Mouse (Mus musculus) heart, adult 2 months (tissue): ENCODE measurements at regions not wholly inside any gene's neighbourhood (a gene's known extent, or its start where the extent isn't known, plus 50 kb on each side); places are given as distances from the start of the nearest gene placed in this dataset.

Experiments
- DNase-seq, 2 experiments: peaks; one replicate each; pipeline ENCODE4 v3.0.0; 2021
- H3K27ac ChIP-seq: fragments of 200-600 bp; 2 replicates; pipeline ENCODE4 v1.8.1; 2022
- H3K27me3 ChIP-seq: fragments of 200-500 bp; 2 replicates; pipeline ENCODE4 v1.6.1; 2012; ENCODE audit warnings: mild to moderate bottlenecking, low read length, inconsistent platforms, mixed read lengths; ENCODE audit not compliant: control insufficient read depth, insufficient read depth
- H3K36me3 ChIP-seq: fragments of 200-500 bp; 2 replicates; pipeline ENCODE4 v1.6.1; 2012; ENCODE audit warnings: low read length, inconsistent platforms; ENCODE audit not compliant: control insufficient read depth, insufficient read depth
- H3K4me1 ChIP-seq: fragments of 200-500 bp; 2 replicates; pipeline ENCODE4 v1.6.1; 2011; ENCODE audit warnings: low read length; ENCODE audit not compliant: control insufficient read depth, insufficient read depth
- H3K4me3 ChIP-seq: fragments of 200-600 bp; 2 replicates; pipeline ENCODE4 v1.8.1; 2022
- H3K79me2 ChIP-seq: fragments of 200-500 bp; replicated peaks from 2 replicates; pipeline ENCODE4 v1.6.1; 2012; ENCODE audit warnings: mild to moderate bottlenecking, inconsistent platforms, low read length, moderate library complexity, mixed read lengths; ENCODE audit not compliant: control insufficient read depth, insufficient read depth
- H3K9ac ChIP-seq: fragments of 200-500 bp; 2 replicates; pipeline ENCODE4 v1.6.1; 2012; ENCODE audit warnings: low read depth, mild to moderate bottlenecking, control low read depth, inconsistent platforms, low read length, mixed read lengths
- CTCF ChIP-seq: fragments of 200-600 bp; IDR thresholded peaks from 2 replicates; pipeline ENCODE4 v1.8.1; 2022; ENCODE audit warnings: antibody characterized with exemption, mild to moderate bottlenecking, moderate library complexity
- EP300 ChIP-seq: fragments of 200-500 bp; IDR thresholded peaks from 2 replicates; pipeline ENCODE4 v1.6.1; 2011; ENCODE audit warnings: low read depth, low read length, control low read depth; ENCODE audit not compliant: insufficient read depth
- POLR2A ChIP-seq: fragments of 200-500 bp; IDR thresholded peaks from 2 replicates; pipeline ENCODE4 v1.6.1; 2011; ENCODE audit warnings: mild to moderate bottlenecking, low read depth, low read length, control low read depth; ENCODE audit not compliant: insufficient read depth
- WGBS: fragments of 180-500 bp; shearing (Covaris S2); methylation state at CpG from one replicate; pipeline ENCODE4 v1.1.7; 2018; 5-methylcytosine and 5-hydroxymethylcytosine counted together
- intact Hi-C: fragments of 180-260 bp; cut with DNase I; formaldehyde crosslinking; loops from one replicate; pipeline ENCODE4 v1.15.1; 2025

DNA sequence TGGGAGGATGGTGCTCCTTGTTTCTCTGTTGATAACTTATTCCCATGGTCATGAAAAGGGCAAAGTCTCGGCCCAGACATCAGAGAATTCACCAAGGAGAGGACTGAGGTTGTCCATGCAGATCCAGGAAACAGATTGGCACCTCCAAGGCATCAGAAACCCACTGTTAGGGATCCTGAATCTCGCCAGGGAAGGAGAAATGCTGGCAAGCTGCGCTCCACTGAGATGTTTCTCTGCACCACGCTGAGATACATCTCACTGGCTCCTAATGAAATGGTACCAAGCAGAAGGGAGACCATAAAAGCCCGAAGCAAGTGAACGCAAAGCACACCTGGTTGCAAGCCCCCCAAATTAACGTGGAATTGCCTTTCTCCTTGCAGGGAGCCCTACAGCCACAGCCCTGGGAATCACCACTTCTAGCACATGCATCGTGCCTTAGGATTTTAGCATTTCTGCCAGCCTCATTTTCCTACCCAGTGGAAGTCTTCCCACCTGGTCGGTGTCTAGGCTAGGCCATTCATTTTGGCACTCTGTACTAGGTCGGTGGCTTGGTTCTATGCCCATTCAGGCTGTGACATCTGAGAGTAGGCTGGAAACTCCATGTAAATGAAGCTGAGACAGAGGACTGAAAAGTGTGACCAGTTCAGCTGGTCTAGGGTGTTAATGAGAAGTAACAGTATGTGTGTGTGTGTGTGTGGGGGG is 336.3 kb downstream of the Mex3b start:
- 89% methylated on average over 10 of the region's 10 CpGs for WGBS
- H3K9ac ChIP-seq: no peak overlapping the region
- peaks cover 8% of the 10 kb centered on the region; the same call in 1 of the 2 replicates for H3K4me1 ChIP-seq
- no peak overlapping the region for H3K27ac ChIP-seq
- H3K4me3 ChIP-seq: no peak overlapping the region
- H3K27me3 ChIP-seq: no peaks in the 10 kb centered on the region
- TF ChIP-seq POLR2A (no peak), EP300 (no peak), CTCF (no peak)
- no peak for DNase-seq
- no peaks in the 10 kb centered on the region for H3K36me3 ChIP-seq
- intact Hi-C loops: no loop called here
- no peaks in the 10 kb centered on the region for H3K79me2 ChIP-seq

DNA sequence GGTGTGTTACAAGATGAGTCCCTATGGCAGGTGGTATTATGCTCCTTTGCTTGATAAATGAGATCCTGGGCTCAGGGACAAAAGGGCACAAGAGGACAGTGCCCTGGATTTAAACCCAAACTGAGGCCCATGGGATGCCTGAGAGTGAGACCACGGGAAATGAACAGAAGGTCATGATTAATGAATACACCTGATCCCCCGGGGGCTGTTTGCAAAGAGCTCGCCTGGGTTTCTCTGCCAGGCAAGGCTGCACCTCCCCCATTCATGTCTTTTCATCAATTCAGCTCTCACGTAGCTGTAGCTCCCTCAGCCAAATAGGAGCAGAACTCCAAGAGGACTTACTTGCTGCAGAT is 336.9 kb downstream of the Mex3b start:
- Histone ChIP-seq H3K36me3 (no peaks in the 10 kb centered on the region), H3K27me3 (no peaks in the 10 kb centered on the region), H3K27ac (no peak overlapping the region), H3K4me1 (peaks cover 8% of the 10 kb centered on the region; the same call in 1 of the 2 replicates), H3K9ac (no peak overlapping the region), H3K4me3 (no peak overlapping the region), H3K79me2 (no peaks in the 10 kb centered on the region)
- 79% methylated on average over 4 of the region's 4 CpGs for WGBS
- no peak for DNase-seq
- intact Hi-C loops: no loop called here
- TF ChIP-seq EP300 (no peak), CTCF (no peak)

DNA sequence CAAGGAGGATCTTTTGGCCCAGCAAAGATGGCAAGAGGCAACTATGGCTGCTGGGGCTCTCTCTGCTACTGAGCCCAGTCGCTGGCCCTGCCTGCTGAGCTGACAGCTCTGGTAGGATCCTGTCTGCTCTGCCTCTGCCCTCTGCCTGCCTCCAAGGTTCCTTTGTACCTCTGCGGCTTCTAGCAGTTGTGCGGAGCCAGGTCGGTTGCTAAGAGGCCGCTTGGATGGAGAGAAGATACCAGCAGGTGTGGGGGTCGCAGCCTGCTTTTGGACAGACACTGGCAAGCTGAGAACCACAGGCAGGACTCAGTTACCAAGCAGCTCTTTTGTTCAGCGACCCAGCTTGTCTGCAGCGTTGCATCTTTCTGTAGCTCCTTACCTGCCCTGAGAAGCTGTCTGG is 337.6 kb downstream of the Mex3b start:
- TF ChIP-seq CTCF (no peak), POLR2A (no peak), EP300 (no peak)
- no peak overlapping the region for H3K9ac ChIP-seq
- DNase-seq: no peak
- H3K27me3 ChIP-seq: no peaks in the 10 kb centered on the region
- H3K4me3 ChIP-seq: no peak overlapping the region
- 82% methylated on average over 8 of the region's 8 CpGs for WGBS
- H3K27ac ChIP-seq: no peak overlapping the region
- peaks cover 8% of the 10 kb centered on the region; the same call in 1 of the 2 replicates for H3K4me1 ChIP-seq
- H3K36me3 ChIP-seq: no peaks in the 10 kb centered on the region
- H3K79me2 ChIP-seq: no peaks in the 10 kb centered on the region
- intact Hi-C loops: no loop called here

DNA sequence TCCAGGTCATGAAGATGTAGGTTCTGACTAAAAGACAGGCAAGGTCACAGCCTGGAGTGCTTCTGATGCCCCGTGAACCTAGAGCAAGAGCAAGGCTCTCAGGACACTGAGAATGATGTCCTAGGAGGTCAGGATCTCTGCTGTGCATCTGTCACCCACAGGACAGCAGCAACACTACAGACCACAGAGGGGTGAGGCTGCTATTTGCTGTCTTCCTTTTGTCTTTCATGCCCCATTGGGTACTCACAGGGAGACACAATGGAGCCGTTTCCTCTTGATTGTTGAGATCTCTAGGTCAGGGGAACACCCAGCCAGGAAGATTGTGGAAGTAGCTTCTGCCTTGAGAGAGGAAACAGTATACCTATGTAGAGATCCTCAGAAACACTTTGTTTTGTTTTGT is 339.9 kb downstream of the Mex3b start:
- Histone ChIP-seq H3K79me2 (no peaks in the 10 kb centered on the region), H3K4me3 (no peak overlapping the region), H3K27me3 (no peaks in the 10 kb centered on the region), H3K36me3 (no peaks in the 10 kb centered on the region), H3K4me1 (peaks cover 4% of the 10 kb centered on the region; the same call in 1 of the 2 replicates), H3K27ac (no peak overlapping the region), H3K9ac (no peak overlapping the region)
- no peak for DNase-seq
- intact Hi-C loops: no loop called here
- 65% methylated on average over 2 of the region's 2 CpGs for WGBS
- TF ChIP-seq POLR2A (no peak), CTCF (no peak), EP300 (no peak)

DNA sequence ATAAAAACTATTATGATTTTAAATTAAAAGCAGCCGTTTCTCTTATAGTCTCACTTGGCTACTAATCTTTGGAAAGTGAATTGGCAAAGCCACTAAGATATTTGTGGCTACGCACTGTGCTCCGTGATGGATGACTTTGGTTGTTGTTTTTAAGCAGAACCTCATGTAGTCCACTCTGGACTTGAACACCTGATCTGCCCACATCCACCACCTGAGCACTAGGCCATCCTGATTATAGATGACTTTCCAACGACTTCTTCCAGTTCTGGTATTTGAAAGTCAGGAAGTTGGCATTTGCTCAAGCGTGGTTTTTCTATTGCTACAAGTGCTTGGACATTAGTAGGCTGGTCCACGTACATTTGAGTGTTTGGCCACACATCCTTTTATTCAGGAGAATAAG is 344.5 kb downstream of the Mex3b start:
- Histone ChIP-seq H3K4me3 (no peak overlapping the region), H3K36me3 (no peaks in the 10 kb centered on the region), H3K27me3 (no peaks in the 10 kb centered on the region), H3K9ac (no peak overlapping the region), H3K27ac (no peak overlapping the region), H3K4me1 (no peaks in the 10 kb centered on the region), H3K79me2 (no peaks in the 10 kb centered on the region)
- intact Hi-C loops: no loop called here
- no peak for TF ChIP-seq EP300
- no peak for TF ChIP-seq POLR2A
- TF ChIP-seq CTCF: no peak
- no peak for DNase-seq
- 70% methylated on average over 6 of the region's 6 CpGs for WGBS

DNA sequence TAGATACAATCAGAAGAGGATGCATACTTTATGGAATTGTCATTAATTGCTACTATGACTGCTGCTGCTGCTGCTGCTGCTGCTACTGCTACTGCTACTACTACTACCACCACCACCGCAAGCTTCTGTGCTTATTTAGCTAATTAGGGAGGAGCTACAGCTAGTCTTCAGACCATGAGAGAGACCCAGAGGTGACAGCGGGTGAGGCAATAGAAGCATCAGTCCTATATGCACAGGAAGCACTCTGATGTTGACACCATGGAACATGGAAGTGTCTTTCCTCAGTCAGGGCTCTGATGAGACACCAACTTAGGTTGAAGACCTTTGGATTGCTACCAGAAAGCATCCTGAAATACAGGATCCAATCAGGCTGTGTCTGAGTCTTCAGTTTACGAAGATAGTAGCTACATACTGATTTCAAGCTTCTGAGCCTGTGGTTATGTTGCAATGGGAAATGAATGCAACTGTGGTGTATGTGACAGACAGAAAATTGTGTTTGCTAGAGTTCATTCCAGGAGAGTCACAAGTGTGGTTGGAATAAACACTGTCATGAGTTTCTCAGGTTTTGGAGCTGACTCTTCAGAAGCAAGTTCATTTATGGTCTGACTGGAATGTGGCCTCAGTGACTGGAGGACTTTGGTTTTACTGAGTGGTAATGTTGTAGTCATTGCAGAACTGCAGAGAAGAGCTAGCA is 355.0 kb downstream of the Mex3b start:
- no peak overlapping the region for H3K9ac ChIP-seq
- H3K4me3 ChIP-seq: no peak overlapping the region
- DNase-seq: no peak
- TF ChIP-seq EP300 (no peak), CTCF (no peak), POLR2A (no peak)
- WGBS: 83% methylated on average over 3 of the region's 3 CpGs
- H3K27ac ChIP-seq: no peak overlapping the region
- H3K4me1 ChIP-seq: no peaks in the 10 kb centered on the region
- no peaks in the 10 kb centered on the region for H3K27me3 ChIP-seq
- no peaks in the 10 kb centered on the region for H3K36me3 ChIP-seq
- H3K79me2 ChIP-seq: no peaks in the 10 kb centered on the region
- intact Hi-C loops: no loop called here
